Mouse (Mus musculus): ENCODE measurements around the gene Fam189a2. TPM values are rescaled to one million over a fixed set of nuclear protein-coding genes. Genes with fewer than 3 reads are reported as not detected.

Fam189a2 gene
- total RNA-seq, 2 experiments from 2014 or later = 9.1 to 9.6 TPM

DNA sequence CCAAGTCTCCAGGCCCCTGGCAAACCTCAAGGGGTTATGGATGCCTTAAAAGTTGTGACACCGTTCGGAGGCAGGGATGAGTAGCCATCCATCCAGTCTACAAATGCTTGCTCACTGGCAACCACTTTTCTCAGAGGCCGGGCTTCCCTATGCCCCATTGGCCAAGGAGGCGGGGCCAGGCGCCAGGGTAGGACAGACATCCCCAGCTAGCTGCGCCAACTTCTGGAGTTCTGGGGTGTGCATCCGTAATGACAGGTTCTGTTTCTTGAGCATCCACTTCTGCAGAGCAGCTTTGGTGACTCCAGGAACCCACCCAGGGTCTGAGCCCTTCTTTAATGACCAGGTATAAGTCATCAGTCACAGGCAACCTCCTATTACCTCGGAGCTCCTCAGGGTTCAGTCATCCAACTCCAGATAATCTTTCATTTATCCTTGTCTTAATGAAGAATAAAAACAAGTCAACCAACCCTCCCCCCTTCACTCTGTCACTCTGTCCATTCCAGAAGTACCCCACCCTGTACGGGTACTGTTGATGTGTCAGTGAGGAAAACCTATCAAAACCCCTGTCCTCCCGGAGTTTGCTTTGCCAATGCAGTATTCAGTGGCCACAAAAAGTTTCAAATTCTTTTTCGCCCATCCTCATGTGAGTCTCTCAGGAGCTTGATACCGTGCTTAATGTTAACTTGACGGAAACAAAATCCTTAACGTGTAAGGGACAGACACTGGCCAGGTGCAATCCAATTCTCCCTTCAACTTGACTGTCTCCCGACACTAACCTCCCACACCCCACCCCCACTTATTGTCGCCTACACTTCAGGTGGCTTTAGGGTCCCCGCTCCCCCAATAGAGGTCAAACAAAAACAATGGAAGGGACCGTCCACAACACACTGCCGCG lies 956 bp downstream of the Fam189a2 start:
- DNase-seq (ENCODE audit: low spot score in 2 of 2) = peak in 1 of 2 experiments; percentile 27

DNA sequence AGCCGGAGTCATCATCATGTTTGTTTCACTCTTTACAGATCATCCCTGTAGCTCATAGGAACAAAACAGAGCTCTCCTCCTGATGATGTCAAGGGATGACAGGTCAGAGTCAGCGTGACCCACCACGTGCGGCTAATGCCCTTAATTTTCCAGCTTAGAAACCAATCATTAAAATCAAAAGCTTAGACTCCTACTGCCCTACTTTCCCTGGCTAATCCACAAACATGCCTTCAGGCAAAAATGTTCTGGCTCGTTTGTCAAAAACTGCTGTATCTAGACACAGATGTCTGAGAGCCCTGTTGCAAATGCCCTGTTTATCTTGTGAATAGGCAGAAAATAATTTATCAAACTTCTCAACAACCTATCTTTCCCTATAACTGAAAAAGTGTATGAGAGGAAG lies 4.9 kb downstream of the Fam189a2 start:
- no peak for DNase-seq (ENCODE audit: low spot score in 2 of 2)

DNA sequence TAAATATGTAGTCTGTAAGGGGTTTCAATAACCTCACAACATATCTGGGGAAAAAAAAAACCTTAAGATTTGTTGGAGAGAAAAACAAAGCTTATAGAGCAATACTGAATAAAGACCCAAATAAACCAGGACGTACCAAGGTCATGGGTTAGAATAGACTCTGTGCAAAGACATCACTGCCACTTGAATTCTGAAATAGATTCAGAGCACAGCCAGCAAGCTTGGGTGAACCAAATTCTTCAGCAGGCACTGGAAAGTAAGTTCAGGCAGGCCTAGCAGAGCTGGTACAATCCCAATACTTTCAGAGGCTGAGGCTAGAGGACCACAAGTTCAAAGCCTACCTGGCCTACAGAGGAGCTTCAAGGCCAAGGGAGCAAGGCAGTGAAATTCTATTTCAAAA lies 6.2 kb downstream of the Fam189a2 start:
- no peak for DNase-seq (ENCODE audit: low spot score in 2 of 2)

DNA sequence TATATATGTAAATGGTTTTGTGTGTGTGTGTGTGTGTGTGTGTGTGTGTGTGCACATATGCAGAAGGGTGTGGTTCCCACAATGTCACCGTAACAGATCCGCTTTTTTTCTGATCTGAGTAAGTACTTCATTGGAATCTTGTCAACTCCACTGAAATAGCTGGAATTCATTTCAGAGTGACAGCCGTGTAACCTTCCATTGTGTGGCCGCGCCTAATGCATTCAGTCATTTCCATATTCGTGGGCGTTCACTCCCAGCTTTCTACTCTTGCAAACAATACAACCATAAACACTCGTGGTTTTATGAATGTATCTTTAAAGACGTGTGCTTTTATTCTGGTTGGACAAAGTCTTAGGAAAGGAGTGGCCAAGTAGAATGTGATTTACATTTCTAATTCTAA lies 6.7 kb downstream of the Fam189a2 start:
- no peak for DNase-seq (ENCODE audit: low spot score in 2 of 2)

DNA sequence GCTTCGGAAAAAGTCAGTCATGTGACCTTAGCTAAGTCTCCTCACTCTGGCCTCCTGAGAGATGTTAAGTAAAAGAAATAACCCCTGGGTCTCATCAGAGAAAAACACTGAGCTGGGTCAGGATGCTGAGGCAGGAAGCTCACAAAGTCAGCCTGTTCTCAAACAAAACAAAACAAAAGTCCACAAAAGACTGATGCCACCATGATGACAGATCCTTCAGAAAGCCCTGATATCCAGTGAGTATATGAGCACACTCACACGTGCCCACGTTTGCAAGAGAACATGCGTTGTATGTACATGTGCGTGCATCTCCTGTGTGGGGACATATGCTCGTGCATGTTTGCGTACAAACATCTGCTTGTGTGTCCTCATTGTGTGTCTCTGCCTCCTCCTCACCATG lies 7.5 kb downstream of the Fam189a2 start:
- DNase-seq (ENCODE audit: low spot score in 2 of 2) = no peak

DNA sequence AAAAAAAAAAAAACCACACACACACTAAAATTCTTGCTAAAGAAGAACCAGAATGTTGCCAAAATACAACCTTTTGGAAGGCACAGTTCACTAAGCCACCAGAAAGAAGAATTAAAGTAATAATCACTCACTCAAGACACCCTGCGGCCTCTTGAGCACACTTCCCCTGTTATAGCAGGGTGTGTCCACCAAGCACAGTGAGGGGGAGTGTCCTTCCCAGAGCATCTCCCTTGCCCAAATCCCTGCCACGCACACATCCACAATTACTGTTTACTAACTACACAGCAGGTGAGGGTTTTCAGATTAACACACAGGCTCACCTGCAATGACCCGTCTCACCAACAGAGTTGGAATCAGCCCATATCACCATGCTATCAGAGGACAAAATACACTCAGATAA lies 8.0 kb downstream of the Fam189a2 start:
- DNase-seq (ENCODE audit: low spot score in 2 of 2) = no peak

DNA sequence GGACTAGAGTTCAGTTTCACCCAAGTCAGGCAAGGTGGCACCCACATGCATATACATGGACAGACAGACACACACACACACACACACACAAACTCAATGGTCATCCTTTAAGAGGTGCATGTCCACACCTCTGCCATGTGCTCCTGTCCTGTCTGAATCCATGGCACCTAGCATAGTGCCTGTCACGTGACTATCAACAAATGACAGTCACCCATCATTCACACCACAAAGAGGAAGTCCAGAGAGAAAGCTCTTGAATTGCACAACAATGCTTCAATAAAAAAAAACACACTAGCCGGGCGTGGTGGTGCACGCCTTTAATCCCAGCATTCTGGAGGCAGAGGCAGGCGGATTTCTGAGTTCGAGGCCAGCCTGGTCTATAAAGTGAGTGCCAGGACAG lies 8.5 kb downstream of the Fam189a2 start:
- no peak for DNase-seq (ENCODE audit: low spot score in 2 of 2)

DNA sequence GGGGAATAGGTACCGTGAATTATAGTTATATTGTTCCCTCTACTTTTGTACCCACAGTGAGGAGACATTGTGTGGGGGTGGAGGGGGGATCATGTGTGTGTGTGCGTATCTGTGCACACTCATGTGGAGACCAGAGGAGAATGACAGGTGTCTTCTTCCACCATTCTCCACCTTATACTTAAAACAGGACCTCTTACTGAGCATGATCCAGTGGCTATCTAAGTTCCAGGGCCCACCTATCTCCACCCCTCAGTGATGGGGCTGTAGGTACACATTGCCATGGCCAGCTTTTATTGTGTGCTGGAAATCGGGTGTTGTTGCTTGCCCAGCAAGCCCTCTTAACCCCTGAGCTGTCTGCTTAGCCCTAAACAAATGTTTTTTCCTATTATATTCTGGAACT lies 10.1 kb downstream of the Fam189a2 start:
- DNase-seq (ENCODE audit: low spot score in 2 of 2) = no peak

DNA sequence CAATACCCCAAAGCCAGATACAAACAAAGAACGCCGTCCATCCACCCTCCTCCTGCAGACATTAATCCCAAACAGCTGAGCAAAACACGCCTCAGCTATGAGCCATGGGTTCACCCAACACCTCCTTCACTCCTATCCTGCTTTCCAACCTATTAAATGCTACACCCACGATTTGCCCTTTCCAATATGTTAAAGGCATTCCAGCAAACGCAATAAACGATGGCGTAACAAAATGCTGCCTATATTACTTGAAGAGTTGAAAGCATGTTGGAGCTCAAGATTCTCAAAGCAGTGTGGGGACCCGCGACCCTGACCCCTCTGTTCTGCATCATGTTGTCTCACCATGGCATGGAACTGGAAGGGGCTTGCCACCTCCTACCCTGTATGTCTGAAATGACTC lies 11.2 kb downstream of the Fam189a2 start:
- no peak for DNase-seq (ENCODE audit: low spot score in 2 of 2)

DNA sequence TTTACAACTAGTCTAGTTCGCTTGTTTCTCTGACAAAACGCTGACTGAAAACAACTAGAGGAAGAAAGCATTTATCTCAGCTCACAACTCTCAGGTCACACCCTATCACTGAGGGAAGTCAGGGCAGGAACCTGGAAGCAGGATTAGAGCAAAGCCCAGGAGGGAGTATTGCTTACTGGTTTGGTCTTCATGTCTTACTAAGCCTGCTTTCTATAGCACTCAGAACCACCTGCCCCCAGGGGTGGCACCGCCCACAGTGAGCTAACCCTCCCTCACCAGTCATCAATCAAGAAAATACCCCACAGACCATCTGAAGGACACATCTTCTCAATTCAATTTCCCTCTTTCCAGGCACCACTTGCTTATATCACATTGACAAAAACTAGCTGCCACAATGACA lies 12.4 kb downstream of the Fam189a2 start:
- DNase-seq (ENCODE audit: low spot score in 2 of 2) = no peak

DNA sequence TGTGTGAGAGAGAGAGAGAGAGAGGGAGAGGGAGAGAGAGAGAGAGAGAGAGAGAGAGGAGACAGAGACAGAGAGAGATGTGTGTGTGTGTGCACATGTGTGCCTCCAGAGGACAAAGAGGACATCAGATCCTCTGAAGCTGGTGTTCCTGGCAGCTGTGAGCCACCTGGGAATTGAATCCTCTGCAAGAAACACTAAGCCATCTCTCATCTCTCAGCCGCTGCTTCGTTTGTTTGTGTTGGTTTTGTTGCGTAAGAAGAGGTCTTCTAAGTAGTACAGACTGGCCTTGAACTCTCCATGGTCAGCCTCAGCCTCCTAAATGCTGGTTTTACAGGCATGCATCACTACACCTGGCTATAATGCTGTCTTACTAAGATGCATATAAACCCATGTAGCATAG lies 12.9 kb downstream of the Fam189a2 start:
- DNase-seq (ENCODE audit: low spot score in 2 of 2) = no peak

DNA sequence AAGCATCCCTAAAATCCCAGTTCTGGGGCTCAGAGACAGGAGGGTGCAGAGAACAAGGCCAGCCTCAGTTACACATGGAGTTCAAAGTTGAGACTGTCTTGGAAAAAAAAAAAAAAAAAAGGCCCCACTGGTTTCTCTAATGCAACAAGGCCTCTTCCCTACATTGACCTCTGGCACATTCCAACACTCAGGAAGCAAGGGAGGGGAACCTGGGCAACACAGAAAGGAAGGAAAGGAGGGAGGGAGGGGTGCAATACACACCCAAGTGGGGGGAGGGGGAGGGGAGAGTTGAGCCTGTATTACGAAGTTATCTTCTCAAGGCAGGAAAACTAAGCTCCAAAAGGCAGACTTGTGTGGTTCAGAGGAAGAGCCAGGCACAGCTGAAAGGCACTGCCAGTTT lies 13.4 kb downstream of the Fam189a2 start:
- DNase-seq (ENCODE audit: low spot score in 2 of 2) = no peak

DNA sequence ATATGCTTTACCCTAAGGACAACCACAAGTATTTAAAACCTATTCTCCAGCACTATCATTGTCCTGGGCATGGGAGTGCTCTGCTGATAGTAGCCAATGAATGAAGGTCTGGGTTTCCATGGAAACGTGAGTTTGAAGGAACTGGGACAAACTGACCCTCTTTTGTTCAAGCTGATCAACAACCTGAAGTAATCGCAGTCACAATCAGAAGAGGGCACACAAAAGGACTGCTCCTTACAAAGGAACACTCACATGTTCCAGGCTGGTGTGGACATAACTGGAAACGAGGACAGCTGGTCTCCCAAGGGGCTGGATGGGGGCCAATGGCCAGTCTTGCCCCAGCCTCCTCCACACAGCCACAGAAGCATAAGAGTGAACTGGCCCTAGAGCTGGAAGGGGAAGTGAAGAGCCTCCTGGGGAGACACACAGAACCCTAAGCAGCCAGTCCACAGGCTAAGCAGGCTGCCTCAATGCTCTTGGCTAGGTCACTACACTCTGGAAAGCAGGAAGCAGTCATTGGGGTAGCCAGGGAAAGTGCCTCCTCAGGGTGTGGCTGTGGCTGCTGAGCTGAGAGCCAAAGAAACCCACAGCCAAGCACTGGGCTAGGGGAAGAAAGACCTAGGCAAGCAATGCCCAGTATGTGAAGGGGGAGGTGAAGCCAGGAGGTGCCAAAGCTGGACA lies 14.0 kb downstream of the Fam189a2 start:
- DNase-seq (ENCODE audit: low spot score in 2 of 2) = no peak

DNA sequence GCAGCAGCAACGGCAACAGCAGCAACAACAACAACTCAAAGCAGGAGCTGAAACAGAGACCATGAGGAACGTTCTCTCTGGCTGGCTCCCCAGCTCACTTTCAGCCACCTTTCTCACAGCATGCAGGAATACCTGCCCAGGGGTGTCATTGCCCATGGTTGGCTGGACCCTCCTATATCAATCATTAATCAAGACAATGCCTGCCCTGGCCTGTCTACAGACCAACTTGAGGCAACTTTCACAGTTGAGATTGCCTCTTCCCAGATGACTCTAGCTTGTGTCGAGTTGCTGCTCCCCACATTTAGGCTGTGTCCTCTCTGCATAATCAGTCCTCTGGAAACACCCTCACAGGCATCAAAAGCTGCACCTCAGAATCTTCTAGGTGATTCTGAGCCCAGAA lies 17.6 kb downstream of the Fam189a2 start:
- no peak for DNase-seq (ENCODE audit: low spot score in 2 of 2)

DNA sequence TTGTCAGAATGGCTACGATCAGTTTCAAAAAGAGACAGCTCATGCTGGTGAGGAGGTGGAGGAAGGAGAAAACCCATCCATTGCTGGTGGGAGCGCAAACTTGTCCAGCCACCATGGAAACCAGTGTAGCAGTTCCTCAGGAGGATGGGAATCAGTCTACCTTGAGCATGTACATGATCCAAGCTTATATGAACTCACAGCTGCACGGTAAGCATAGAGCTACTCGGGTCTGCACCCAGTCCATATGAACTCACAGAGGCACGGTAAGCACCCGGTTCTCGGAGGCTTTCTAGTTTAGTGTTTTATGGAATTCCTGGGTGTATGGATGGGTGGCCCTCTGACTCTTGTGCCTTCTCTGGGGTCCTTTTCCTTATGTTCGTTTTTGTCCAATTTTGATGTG lies 18.3 kb downstream of the Fam189a2 start:
- no peak for DNase-seq (ENCODE audit: low spot score in 2 of 2)

DNA sequence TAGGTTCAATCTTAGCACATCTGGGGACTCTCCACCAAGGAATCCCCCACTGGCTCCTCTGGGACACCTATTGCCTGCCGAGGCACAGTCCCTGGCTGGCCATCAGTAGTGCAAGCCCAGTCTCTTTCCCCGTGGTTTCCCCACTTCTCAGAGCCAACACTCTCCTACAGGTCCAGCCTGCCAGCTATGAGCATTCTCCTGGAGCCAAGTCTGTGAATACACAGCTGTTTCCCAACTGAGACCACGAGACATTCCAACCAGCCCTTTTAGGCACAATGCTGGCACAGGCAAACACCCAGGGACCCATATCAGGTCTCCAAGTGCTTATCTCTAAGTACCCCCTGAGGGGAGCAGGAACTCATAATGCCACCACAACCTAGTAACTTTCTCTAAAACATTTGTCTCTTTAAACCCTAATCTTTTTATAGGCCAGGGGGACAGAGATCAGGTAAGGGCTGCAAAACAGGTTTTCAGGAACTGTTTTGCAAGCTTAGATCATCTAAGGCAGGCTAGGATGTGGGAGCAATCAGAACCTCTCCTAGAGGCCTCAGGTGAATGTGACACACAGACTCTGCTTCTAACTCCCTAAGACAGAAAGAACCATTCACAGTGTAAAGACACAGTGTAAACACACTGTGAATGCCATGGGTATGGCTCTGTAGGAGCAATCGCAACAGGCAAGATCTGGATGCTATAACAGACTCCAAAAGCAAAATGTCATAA lies 23.0 kb downstream of the Fam189a2 start:
- DNase-seq (ENCODE audit: low spot score in 2 of 2) = no peak

DNA sequence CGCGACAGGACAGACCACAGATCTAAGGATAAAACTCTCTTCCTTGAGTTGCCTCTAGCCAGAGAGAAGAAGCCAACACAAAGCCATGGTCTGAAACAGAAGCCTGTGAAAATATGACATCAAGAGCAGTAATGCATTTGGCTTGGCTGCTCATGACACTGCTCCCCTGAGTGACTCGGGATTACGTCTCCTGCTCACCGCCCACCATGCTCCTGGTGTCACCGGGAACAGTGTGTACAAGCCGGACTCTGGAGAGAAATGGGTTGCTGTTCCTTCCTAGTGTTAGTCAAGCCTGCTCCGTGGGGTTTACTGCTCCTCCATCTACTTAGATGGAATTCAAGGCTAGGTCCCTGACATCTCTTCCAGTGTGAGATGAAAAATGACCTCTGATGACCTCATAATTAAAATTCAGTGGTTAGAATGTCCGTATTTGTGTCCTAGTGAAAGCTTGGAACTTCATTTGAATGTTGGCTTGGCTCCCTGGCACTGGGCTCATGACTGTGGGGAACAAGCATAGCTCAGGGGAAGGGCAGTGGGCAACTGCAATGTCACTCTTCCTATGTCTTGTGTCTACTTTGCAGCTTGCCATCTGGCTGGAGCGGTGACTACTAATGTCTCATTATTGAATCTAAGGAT lies 23.7 kb downstream of the Fam189a2 start:
- DNase-seq (ENCODE audit: low spot score in 2 of 2) = no peak

DNA sequence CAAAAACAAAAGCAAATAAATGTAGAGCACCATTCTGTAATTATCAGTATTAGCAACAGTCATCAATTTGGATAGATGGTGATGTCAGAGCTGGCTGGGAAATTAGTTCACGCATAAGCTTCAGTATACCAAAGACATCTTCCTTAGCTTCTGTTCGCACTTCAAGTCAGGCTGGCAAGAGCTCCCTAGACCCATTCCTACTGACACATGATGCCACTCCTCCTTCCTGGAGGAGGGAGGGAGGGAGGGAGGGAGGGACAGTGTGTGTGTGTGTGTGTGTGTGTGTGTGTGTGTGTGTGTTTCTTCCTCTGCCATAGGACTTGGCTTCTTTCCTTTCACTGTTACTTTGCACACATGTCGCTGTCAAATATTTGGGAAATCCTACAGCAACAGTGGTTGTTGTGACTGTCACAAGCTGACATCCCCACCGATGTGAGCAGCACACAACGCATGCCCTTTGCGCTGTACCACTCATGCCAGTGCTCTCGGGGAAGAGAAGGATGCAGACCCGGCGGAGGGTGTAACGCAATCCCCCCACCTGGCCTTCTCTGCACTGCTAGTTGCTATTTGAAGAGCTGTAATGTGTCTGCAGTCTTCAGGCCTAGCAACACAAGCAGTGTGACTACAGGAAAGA lies 34.9 kb downstream of the Fam189a2 start:
- no peak for DNase-seq (ENCODE audit: low spot score in 2 of 2)

DNA sequence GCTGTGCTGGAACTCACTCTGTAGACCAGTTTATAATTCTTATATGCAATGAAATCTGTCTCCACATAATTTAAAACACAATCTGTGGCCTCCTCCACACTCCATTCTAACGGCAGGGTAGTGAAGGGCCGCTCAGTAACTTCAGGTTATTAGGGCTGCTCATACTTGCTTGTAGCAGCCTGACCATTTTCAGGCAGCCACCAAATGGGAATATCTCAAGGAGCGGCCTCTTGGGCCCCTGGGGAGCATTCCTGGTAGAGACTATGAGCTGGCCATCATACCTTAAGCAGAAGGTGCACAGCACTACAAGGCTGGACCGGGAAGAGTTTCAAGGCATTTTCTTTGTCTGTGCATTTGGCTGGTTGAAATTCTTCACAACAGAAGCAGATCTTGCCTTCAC lies 42.7 kb downstream of the Fam189a2 start:
- DNase-seq (ENCODE audit: low spot score in 2 of 2) = no peak

DNA sequence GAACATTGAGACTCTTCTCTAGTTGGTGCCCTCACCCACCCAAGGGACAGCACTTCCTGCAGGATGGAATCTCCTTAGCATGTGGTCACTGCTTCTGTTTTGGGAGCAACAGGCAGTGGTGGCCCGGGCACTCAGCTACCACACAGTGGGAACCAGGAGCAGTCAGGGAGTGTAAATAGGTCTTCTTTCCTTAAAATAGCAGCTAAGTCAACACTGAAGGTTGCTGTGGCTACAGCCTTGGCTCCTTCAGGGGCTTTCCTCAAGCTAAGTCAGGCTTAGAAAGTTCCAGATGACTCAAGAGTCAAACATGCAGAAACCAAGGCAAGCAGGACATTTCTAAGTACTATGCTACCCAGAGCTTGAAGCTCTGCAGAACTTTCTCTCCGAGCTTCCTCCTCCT lies 43.5 kb downstream of the Fam189a2 start:
- no peak for DNase-seq (ENCODE audit: low spot score in 2 of 2)

DNA sequence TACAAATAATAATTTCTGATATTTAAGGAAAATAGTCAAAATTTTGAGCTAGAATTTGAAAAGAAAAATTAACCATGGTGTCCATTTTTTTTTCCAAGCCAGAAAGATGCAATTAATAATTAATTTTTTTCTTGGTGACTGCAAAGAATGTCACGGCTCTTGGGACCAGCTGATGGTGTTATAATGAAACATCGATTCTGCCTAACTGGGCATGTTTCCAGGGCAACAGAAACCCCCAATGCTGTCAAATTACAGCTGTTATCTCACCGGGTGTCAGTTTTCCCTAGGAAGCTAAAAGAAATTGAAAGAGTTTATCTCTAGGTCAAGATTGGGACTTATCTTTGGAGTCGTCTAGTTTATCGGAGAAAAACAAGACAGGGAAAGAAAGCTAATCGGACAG lies 46.6 kb downstream of the Fam189a2 start:
- no peak for DNase-seq (ENCODE audit: low spot score in 2 of 2)

All from left cerebral cortex, adult 18-20 months (tissue).